Mouse (Mus musculus) heart, postnatal 25 days (tissue): ENCODE results near the gene Gm11020. TPM values are rescaled to one million over a fixed set of nuclear protein-coding genes. Genes with fewer than 3 reads are reported as not detected.
"Not testable (repeated sequence)": the region's sequence is repeated elsewhere in the genome, so short reads cannot be mapped to it uniquely, and the experiment has no call there.

ENCODE experiments used
- DNase-seq: peaks from one replicate; pipeline ENCODE4 v3.0.0; 2022; ENCODE audit warnings: low spot score
- intact Hi-C: fragments of 180-260 bp; cut with DNase I; formaldehyde crosslinking; loops from one replicate; pipeline ENCODE4 v1.15.1; 2025
- total RNA-seq, 2 experiments: library from RNA; stranded (reverse); gene quantifications; 2 replicates each; pipeline ENCODE4 v1.2.3; 2021

Gene Gm11020
- not detected for total RNA-seq

GRCm38 (mm10) chr8:104321267-104321666 is at the start of gene Gm11020:
Gene Gm11020 (plus strand): TSS chr8:104321567.
- DNase-seq, intact Hi-C loops: not testable (repeated sequence)

- intact Hi-C loops, DNase-seq: not testable (repeated sequence)
Observed at GRCm38 (mm10) chr8:104293081-104293480, 28.3 kb upstream of the Gm11020 start, which contains the start of gene Cmtm2a. Gene Cmtm2a (minus strand): TSS chr8:104293181.

GRCm38 (mm10) chr8:104294396-104294795 is 27.0 kb upstream of the Gm11020 start:
- no peak for DNase-seq
- intact Hi-C loops = no loop called here

- intact Hi-C loops, DNase-seq: not testable (repeated sequence)
Observed at GRCm38 (mm10) chr8:104301577-104301976, 19.8 kb upstream of the Gm11020 start.

- DNase-seq, intact Hi-C loops: not testable (repeated sequence)
Observed at GRCm38 (mm10) chr8:104302536-104302935, 18.8 kb upstream of the Gm11020 start.

GRCm38 (mm10) chr8:104304962-104305361 is 16.4 kb upstream of the Gm11020 start:
- no peak for DNase-seq
- intact Hi-C loops = no loop called here

- intact Hi-C loops, DNase-seq: not testable (repeated sequence)
Observed at GRCm38 (mm10) chr8:104308341-104308740, 13.0 kb upstream of the Gm11020 start.

GRCm38 (mm10) chr8:104309441-104310155 is 11.8 kb upstream of the Gm11020 start, which contains the start of the genes Gm45711 and Cmtm1:
Gene Gm45711 (minus strand): TSS chr8:104310081.
Gene Cmtm1 (minus strand): TSS chr8:104310145.
- intact Hi-C loops = not testable (repeated sequence)
- peak; percentile 13 for DNase-seq

- DNase-seq, intact Hi-C loops: not testable (repeated sequence)
Observed at GRCm38 (mm10) chr8:104312023-104312422, 9.3 kb upstream of the Gm11020 start.

- DNase-seq = no peak
Observed at GRCm38 (mm10) chr8:104313311-104313710, 8.1 kb upstream of the Gm11020 start.

GRCm38 (mm10) chr8:104321930-104322329 is 563 bp downstream of the Gm11020 start, which contains the start of gene Cmtm2b:
Gene Cmtm2b (plus strand): TSS chr8:104322230.
- intact Hi-C loops, DNase-seq: not testable (repeated sequence)

More at GRCm38 (mm10) chr8:104313311-104313710, 8.1 kb upstream of the Gm11020 start:
- intact Hi-C loops = no loop called here

- intact Hi-C loops = no loop called here
- DNase-seq = no peak
Observed at GRCm38 (mm10) chr8:104332665-104333631, 11.6 kb downstream of the Gm11020 start.

- no peak for DNase-seq
- intact Hi-C loops = no loop called here
Observed at GRCm38 (mm10) chr8:104333786-104334185, 12.4 kb downstream of the Gm11020 start.

- no peak for DNase-seq
- intact Hi-C loops = no loop called here
Observed at GRCm38 (mm10) chr8:104334196-104334595, 12.8 kb downstream of the Gm11020 start.

- DNase-seq = no peak
- intact Hi-C loops = no loop called here
Observed at GRCm38 (mm10) chr8:104336806-104337205, 15.4 kb downstream of the Gm11020 start.

- DNase-seq = no peak
- intact Hi-C loops = no loop called here
Observed at GRCm38 (mm10) chr8:104337890-104338289, 16.5 kb downstream of the Gm11020 start.

- intact Hi-C loops = no loop called here
Observed at GRCm38 (mm10) chr8:104339229-104339982, 18.0 kb downstream of the Gm11020 start, which contains the start of gene Cmtm3. Gene Cmtm3 (plus strand): TSS chr8:104339410.

GRCm38 (mm10) chr8:104339983-104340232 is 18.5 kb downstream of the Gm11020 start:
- intact Hi-C loops = loop anchor here (5.0 to 10.0 kb wide), 3 partner anchors 62 to 195 kb away; partner anchors contain the start of genes Car7 and Nae1
- no peak for DNase-seq

More at GRCm38 (mm10) chr8:104339229-104339982, 18.0 kb downstream of the Gm11020 start, which contains the start of gene Cmtm3:
- peak; percentile 34 for DNase-seq
